Mouse (Mus musculus) kidney, postnatal 0 days (tissue): ENCODE results near the gene Epc2. TPM values are rescaled to one million over a fixed set of nuclear protein-coding genes. Genes with fewer than 3 reads are reported as not detected.

ENCODE experiments used
- ATAC-seq: fragments of 200-750 bp; cut with Nextera tagmentation; replicated peaks from 2 replicates; pipeline ENCODE4 v1.8.0; 2017; ENCODE audit warnings: low read depth, moderate number of reproducible peaks, moderate TSS enrichment, moderate library complexity; ENCODE audit not compliant: low FRiP score
- DNase-seq: peaks from one replicate; pipeline ENCODE4 v3.0.0-alpha.2; 2016; ENCODE audit warnings: low spot score
- H3K27ac ChIP-seq: fragments of 300-500 bp; sonication (generic); 2 replicates; pipeline ENCODE4 v1.5.1; 2014; ENCODE audit warnings: mild to moderate bottlenecking
- H3K27me3 ChIP-seq: fragments of 300-500 bp; sonication (generic); 2 replicates; pipeline ENCODE4 v1.6.1; 2014; ENCODE audit warnings: low read length, mixed read lengths; ENCODE audit not compliant: insufficient read depth
- H3K36me3 ChIP-seq: fragments of 300-500 bp; sonication (generic); 2 replicates; pipeline ENCODE4 v1.6.1; 2014; ENCODE audit warnings: low read length, mixed read lengths; ENCODE audit not compliant: insufficient read depth
- H3K4me1 ChIP-seq: fragments of 300-500 bp; sonication (generic); replicated peaks from 2 replicates; pipeline ENCODE4 v1.6.1; 2014; ENCODE audit warnings: antibody characterized with exemption, low read length, mixed read lengths; ENCODE audit not compliant: insufficient read depth
- H3K4me2 ChIP-seq: fragments of 300-500 bp; sonication (generic); 2 replicates; pipeline ENCODE4 v1.6.1; 2014; ENCODE audit warnings: mild to moderate bottlenecking, low read length, moderate library complexity, mixed read lengths
- H3K4me3 ChIP-seq: fragments of 300-500 bp; sonication (generic); replicated peaks from 2 replicates; pipeline ENCODE4 v1.5.1; 2014; ENCODE audit warnings: low read depth, low read length
- H3K9ac ChIP-seq: fragments of 300-500 bp; sonication (generic); 2 replicates; pipeline ENCODE4 v1.6.1; 2014; ENCODE audit warnings: low read depth, low read length
- H3K9me3 ChIP-seq: fragments of 300-500 bp; sonication (generic); replicated peaks from 2 replicates; pipeline ENCODE4 v1.6.1; 2016; ENCODE audit warnings: low read length, inconsistent platforms, mixed read lengths
- CTCF ChIP-seq: IDR thresholded peaks from 2 replicates; pipeline ENCODE4 v1.5.1; 2016; ENCODE audit warnings: antibody characterized with exemption, low read depth, mild to moderate bottlenecking, moderate library complexity
- WGBS: fragments of 180-500 bp; shearing (Covaris S2); extraction: QIAGEN DNeasy Blood & Tissue Kit; methylation state at CpG from one replicate; pipeline ENCODE4 v1.1.7; 2014; 5-methylcytosine and 5-hydroxymethylcytosine counted together
- polyA plus RNA-seq: library from polyadenylated mRNA; unstranded; fragments of >200 nt; fragmentation: Nextera tagmentation; extraction: Ambion mirVana; gene quantifications from 2 replicates; pipeline ENCODE4 v1.2.1, GENCODE M21; 2015

The Epc2 gene
- polyA plus RNA-seq, 1 experiment from 2014 or later: 6.7 TPM

GRCm38 (mm10) chr2:49447586-49448475, 3.5 kb upstream of the Epc2 start:
- no peaks in the 10 kb centered on the region for H3K9me3 ChIP-seq
- no peaks in the 10 kb centered on the region for H3K27me3 ChIP-seq
- no peaks in the 10 kb centered on the region for H3K36me3 ChIP-seq
- H3K4me2 ChIP-seq: no peak overlapping the region
- DNase-seq (peak; percentile 72), ATAC-seq (no peak)
- H3K27ac ChIP-seq: 0 out of 2 replicates have a peak overlapping the region, but pooled peaks have one; percentile 37
- WGBS: 27% methylated on average over 8 of the region's 8 CpGs
- peak; percentile 56 for TF ChIP-seq CTCF
- H3K9ac ChIP-seq: no peak overlapping the region
- H3K4me3 ChIP-seq: no peak overlapping the region
- H3K4me1 ChIP-seq: no peaks in the 10 kb centered on the region

GRCm38 (mm10) chr2:49450467-49450866, 819 bp upstream of the Epc2 start:
- Histone ChIP-seq H3K27me3 (no peaks in the 10 kb centered on the region), H3K4me1 (no peaks in the 10 kb centered on the region), H3K9me3 (no peaks in the 10 kb centered on the region), H3K4me2 (peak overlapping the region; percentile 91), H3K9ac (peak overlapping the region; percentile 98; the same call in 1 of the 2 replicates), H3K36me3 (no peaks in the 10 kb centered on the region), H3K27ac (peak overlapping the region; percentile 99), H3K4me3 (peak overlapping the region; percentile 83)
- WGBS: 7% methylated on average over 4 of the region's 4 CpGs
- TF ChIP-seq CTCF: no peak
- DNase-seq: no peak
- ATAC-seq: no peak

- Histone ChIP-seq H3K4me3 (peak overlapping the region; percentile 83), H3K27ac (peak overlapping the region; percentile 99), H3K27me3 (no peaks in the 10 kb centered on the region), H3K9me3 (no peaks in the 10 kb centered on the region), H3K36me3 (no peaks in the 10 kb centered on the region), H3K4me1 (no peaks in the 10 kb centered on the region), H3K9ac (peak overlapping the region; percentile 98), H3K4me2 (peak overlapping the region; percentile 91)
- peak; percentile 50 for TF ChIP-seq CTCF
- ATAC-seq: peak; percentile 94
- under 1% methylated on average over 38 of the region's 64 CpGs for WGBS
- DNase-seq: peak; percentile 95
Measured at GRCm38 (mm10) chr2:49451637-49452211, 438 bp downstream of the Epc2 start.

GRCm38 (mm10) chr2:49452451-49453081, 1.3 kb downstream of the Epc2 start:
- H3K27ac ChIP-seq: peak overlapping the region; percentile 60
- H3K4me1 ChIP-seq: no peaks in the 10 kb centered on the region
- peak overlapping the region; percentile 91 for H3K4me2 ChIP-seq
- no peak for TF ChIP-seq CTCF
- peak overlapping the region; percentile 98 for H3K9ac ChIP-seq
- no peaks in the 10 kb centered on the region for H3K27me3 ChIP-seq
- DNase-seq (peak; percentile 97), ATAC-seq (peak; percentile 40; the same call in 1 of the 2 replicates)
- under 1% methylated on average over 37 of the region's 37 CpGs for WGBS
- no peaks in the 10 kb centered on the region for H3K9me3 ChIP-seq
- H3K36me3 ChIP-seq: no peaks in the 10 kb centered on the region
- peak overlapping the region; percentile 83 for H3K4me3 ChIP-seq

- Histone ChIP-seq H3K4me1 (no peaks in the 10 kb centered on the region), H3K9ac (no peak overlapping the region), H3K36me3 (no peaks in the 10 kb centered on the region), H3K9me3 (no peaks in the 10 kb centered on the region), H3K27me3 (no peaks in the 10 kb centered on the region), H3K4me3 (no peak overlapping the region), H3K27ac (no peak overlapping the region), H3K4me2 (no peak overlapping the region)
- TF ChIP-seq CTCF: no peak
- 82% methylated on average over 2 of the region's 2 CpGs for whole genome bisulfite sequencing
- DNase-seq (no peak), ATAC-seq (no peak)
Measured at GRCm38 (mm10) chr2:49457797-49458196, 6.5 kb downstream of the Epc2 start.

- WGBS: 75% methylated on average over 3 of the region's 3 CpGs
- Histone ChIP-seq H3K36me3 (no peaks in the 10 kb centered on the region), H3K9ac (no peak overlapping the region), H3K4me3 (no peak overlapping the region), H3K4me2 (no peak overlapping the region), H3K9me3 (no peaks in the 10 kb centered on the region), H3K4me1 (no peaks in the 10 kb centered on the region), H3K27me3 (no peaks in the 10 kb centered on the region), H3K27ac (no peak overlapping the region)
- TF ChIP-seq CTCF: no peak
- ATAC-seq (no peak), DNase-seq (no peak)
Measured at GRCm38 (mm10) chr2:49465672-49466222, 14.5 kb downstream of the Epc2 start.
